Mouse (Mus musculus): Measurements from ENCODE around the gene Zpbp2.

- TF ChIP-seq CTCF (IDR thresholded peaks at IDR 0.05; ENCODE audit: insufficient read depth, low read depth, low read length) (no peak), POLR2A (IDR thresholded peaks at IDR 0.05; ENCODE audit: insufficient read depth, low read depth, low read length) (no peak)
Measured at GRCm38 (mm10) chr11:98586087-98586891, 35.4 kb downstream of the Zpbp2 start.
